Mouse (Mus musculus): ENCODE results near the gene Rcbtb2. TPM values are rescaled to one million over a fixed set of nuclear protein-coding genes. Genes with fewer than 3 reads are reported as not detected.

Gene Rcbtb2
- polyA plus RNA-seq, 1 experiment from 2014 or later: 88.8 TPM

GRCm38 (mm10) chr14:73234468-73235031, 111.7 kb downstream of the Rcbtb2 start:
- Histone ChIP-seq H3K27ac (peak overlapping the region; percentile 35), H3K4me3 (no peak overlapping the region), H3K4me1 (replicated peaks) (peaks cover 27% of the 10 kb centered on the region), H3K4me2 (no peak overlapping the region), H3K36me3 (peaks cover 2% of the 10 kb centered on the region; the same call in 1 of the 2 replicates), H3K9me3 (no peaks in the 10 kb centered on the region), H3K9ac (no peak overlapping the region), H3K27me3 (no peaks in the 10 kb centered on the region)
- no peak for ATAC-seq (ENCODE audit: low FRiP score)
- 16% methylated on average over 2 of the region's 2 CpGs for WGBS

GRCm38 (mm10) chr14:73237848-73238321, 115.0 kb downstream of the Rcbtb2 start, which contains the start of gene Lpar6:
Gene Lpar6 (plus strand): TSS chr14:73237895.
- under 1% methylated on average over 19 of the region's 19 CpGs for WGBS
- peak within 1 kb of the TSS; percentile 50 for H3K4me3 ChIP-seq
- H3K4me1 ChIP-seq (replicated peaks): peaks cover 19% of the 10 kb centered on the region
- H3K9me3 ChIP-seq: no peaks in the 10 kb centered on the region
- ATAC-seq (ENCODE audit: low FRiP score): peak; percentile 82
- H3K4me2 ChIP-seq: peak within 1 kb of the TSS; percentile 56
- peak within 1 kb of the TSS; percentile 62 for H3K9ac ChIP-seq
- H3K27ac ChIP-seq: peak within 1 kb of the TSS; percentile 90
- no peaks in the 10 kb centered on the region for H3K36me3 ChIP-seq
- H3K27me3 ChIP-seq: no peaks in the 10 kb centered on the region

GRCm38 (mm10) chr14:73238498-73239250, 115.8 kb downstream of the Rcbtb2 start:
- H3K36me3 ChIP-seq: no peaks in the 10 kb centered on the region
- peak; percentile 89 for ATAC-seq (ENCODE audit: low FRiP score)
- under 1% methylated on average over 20 of the region's 20 CpGs for WGBS

GRCm38 (mm10) chr14:73239291-73239690, 116.5 kb downstream of the Rcbtb2 start:
- Histone ChIP-seq H3K4me1 (replicated peaks) (peaks cover 17% of the 10 kb centered on the region), H3K9ac (peak overlapping the region; percentile 62), H3K4me2 (peak overlapping the region; percentile 56), H3K27ac (peak overlapping the region; percentile 90), H3K27me3 (no peaks in the 10 kb centered on the region), H3K4me3 (peak overlapping the region; percentile 50), H3K36me3 (no peaks in the 10 kb centered on the region), H3K9me3 (no peaks in the 10 kb centered on the region)
- no peak for ATAC-seq (ENCODE audit: low FRiP score)
- WGBS: under 1% methylated on average over 6 of the region's 6 CpGs

More at GRCm38 (mm10) chr14:73238498-73239250, 115.8 kb downstream of the Rcbtb2 start:
- Histone ChIP-seq H3K4me1 (replicated peaks) (peaks cover 19% of the 10 kb centered on the region), H3K4me2 (peak overlapping the region; percentile 56), H3K9ac (peak overlapping the region; percentile 62), H3K27ac (peak overlapping the region; percentile 90), H3K9me3 (no peaks in the 10 kb centered on the region), H3K4me3 (peak overlapping the region; percentile 50), H3K27me3 (no peaks in the 10 kb centered on the region)

GRCm38 (mm10) chr14:73239857-73240256, 117.0 kb downstream of the Rcbtb2 start:
- H3K4me2 ChIP-seq: 0 out of 2 replicates have a peak overlapping the region, but pooled peaks have one; percentile 19
- no peaks in the 10 kb centered on the region for H3K9me3 ChIP-seq
- H3K36me3 ChIP-seq: no peaks in the 10 kb centered on the region
- no peaks in the 10 kb centered on the region for H3K27me3 ChIP-seq
- no peak for ATAC-seq (ENCODE audit: low FRiP score)
- H3K4me3 ChIP-seq: no peak overlapping the region
- H3K9ac ChIP-seq: no peak overlapping the region
- no peak overlapping the region for H3K27ac ChIP-seq
- H3K4me1 ChIP-seq (replicated peaks): peaks cover 11% of the 10 kb centered on the region; the same call in 1 of the 2 replicates
- 50% methylated on average over 3 of the region's 3 CpGs for WGBS

- peaks cover 4% of the 10 kb centered on the region; the same call in 1 of the 2 replicates for H3K4me1 ChIP-seq (replicated peaks)
- no peak overlapping the region for H3K27ac ChIP-seq
- H3K4me3 ChIP-seq: no peak overlapping the region
- no peaks in the 10 kb centered on the region for H3K9me3 ChIP-seq
- no peaks in the 10 kb centered on the region for H3K36me3 ChIP-seq
- no peak for ATAC-seq (ENCODE audit: low FRiP score)
- H3K4me2 ChIP-seq: no peak overlapping the region
- H3K27me3 ChIP-seq: no peaks in the 10 kb centered on the region
- 95% methylated on average over 2 of the region's 2 CpGs for WGBS
- no peak overlapping the region for H3K9ac ChIP-seq
Observed at GRCm38 (mm10) chr14:73244061-73244597, 121.3 kb downstream of the Rcbtb2 start.

GRCm38 (mm10) chr14:73250056-73250455, 127.2 kb downstream of the Rcbtb2 start:
- Histone ChIP-seq H3K4me3 (no peak overlapping the region), H3K9ac (no peak overlapping the region), H3K4me2 (no peak overlapping the region), H3K4me1 (replicated peaks) (no peaks in the 10 kb centered on the region), H3K36me3 (0 out of 2 replicates have a peak, but pooled peaks cover 2% of the 10 kb centered on the region), H3K27me3 (no peaks in the 10 kb centered on the region), H3K9me3 (no peaks in the 10 kb centered on the region), H3K27ac (no peak overlapping the region)
- WGBS: 97% methylated on average over 2 of the region's 2 CpGs
- no peak for ATAC-seq (ENCODE audit: low FRiP score)

- Histone ChIP-seq H3K9me3 (no peaks in the 10 kb centered on the region), H3K9ac (no peak overlapping the region), H3K4me3 (no peak overlapping the region), H3K4me2 (no peak overlapping the region), H3K36me3 (0 out of 2 replicates have a peak, but pooled peaks cover 2% of the 10 kb centered on the region), H3K27ac (no peak overlapping the region), H3K4me1 (replicated peaks) (no peaks in the 10 kb centered on the region), H3K27me3 (no peaks in the 10 kb centered on the region)
- WGBS: 33% methylated on average over 2 of the region's 2 CpGs
- ATAC-seq (ENCODE audit: low FRiP score): no peak
Observed at GRCm38 (mm10) chr14:73252276-73252675, 129.4 kb downstream of the Rcbtb2 start.

- whole genome bisulfite sequencing: 29% methylated on average over 6 of the region's 6 CpGs
- 0 out of 2 replicates have a peak, but pooled peaks cover 2% of the 10 kb centered on the region for H3K36me3 ChIP-seq
- no peak for ATAC-seq (ENCODE audit: low FRiP score)
- H3K9me3 ChIP-seq: no peaks in the 10 kb centered on the region
- H3K9ac ChIP-seq: no peak overlapping the region
- H3K27me3 ChIP-seq: no peaks in the 10 kb centered on the region
- H3K4me3 ChIP-seq: no peak overlapping the region
- no peak overlapping the region for H3K27ac ChIP-seq
- no peak overlapping the region for H3K4me2 ChIP-seq
- no peaks in the 10 kb centered on the region for H3K4me1 ChIP-seq (replicated peaks)
Observed at GRCm38 (mm10) chr14:73253453-73254251, 130.8 kb downstream of the Rcbtb2 start.

- 0 out of 2 replicates have a peak, but pooled peaks cover 2% of the 10 kb centered on the region for H3K36me3 ChIP-seq
- no peaks in the 10 kb centered on the region for H3K4me1 ChIP-seq (replicated peaks)
- WGBS: 47% methylated on average over 4 of the region's 4 CpGs
- H3K27ac ChIP-seq: no peak overlapping the region
- no peak overlapping the region for H3K4me2 ChIP-seq
- no peaks in the 10 kb centered on the region for H3K9me3 ChIP-seq
- ATAC-seq (ENCODE audit: low FRiP score): no peak
- no peaks in the 10 kb centered on the region for H3K27me3 ChIP-seq
- no peak overlapping the region for H3K4me3 ChIP-seq
- H3K9ac ChIP-seq: no peak overlapping the region
Observed at GRCm38 (mm10) chr14:73254412-73254811, 131.6 kb downstream of the Rcbtb2 start.

GRCm38 (mm10) chr14:73255426-73255970, 132.7 kb downstream of the Rcbtb2 start:
- Histone ChIP-seq H3K9me3 (no peaks in the 10 kb centered on the region), H3K27ac (no peak overlapping the region), H3K4me2 (no peak overlapping the region), H3K36me3 (0 out of 2 replicates have a peak, but pooled peaks cover 2% of the 10 kb centered on the region), H3K4me1 (replicated peaks) (no peaks in the 10 kb centered on the region), H3K27me3 (no peaks in the 10 kb centered on the region), H3K9ac (no peak overlapping the region), H3K4me3 (no peak overlapping the region)
- 57% methylated on average over 3 of the region's 3 CpGs for WGBS
- ATAC-seq (ENCODE audit: low FRiP score): no peak
